Mouse (Mus musculus): ENCODE results near the gene A930017K11Rik. TPM values are rescaled to one million over a fixed set of nuclear protein-coding genes. Genes with fewer than 3 reads are reported as not detected.

Gene A930017K11Rik
- 7.2 and 8.3 TPM in 2 replicates for polyA plus RNA-seq (2012; rRNA removed)

DNA sequence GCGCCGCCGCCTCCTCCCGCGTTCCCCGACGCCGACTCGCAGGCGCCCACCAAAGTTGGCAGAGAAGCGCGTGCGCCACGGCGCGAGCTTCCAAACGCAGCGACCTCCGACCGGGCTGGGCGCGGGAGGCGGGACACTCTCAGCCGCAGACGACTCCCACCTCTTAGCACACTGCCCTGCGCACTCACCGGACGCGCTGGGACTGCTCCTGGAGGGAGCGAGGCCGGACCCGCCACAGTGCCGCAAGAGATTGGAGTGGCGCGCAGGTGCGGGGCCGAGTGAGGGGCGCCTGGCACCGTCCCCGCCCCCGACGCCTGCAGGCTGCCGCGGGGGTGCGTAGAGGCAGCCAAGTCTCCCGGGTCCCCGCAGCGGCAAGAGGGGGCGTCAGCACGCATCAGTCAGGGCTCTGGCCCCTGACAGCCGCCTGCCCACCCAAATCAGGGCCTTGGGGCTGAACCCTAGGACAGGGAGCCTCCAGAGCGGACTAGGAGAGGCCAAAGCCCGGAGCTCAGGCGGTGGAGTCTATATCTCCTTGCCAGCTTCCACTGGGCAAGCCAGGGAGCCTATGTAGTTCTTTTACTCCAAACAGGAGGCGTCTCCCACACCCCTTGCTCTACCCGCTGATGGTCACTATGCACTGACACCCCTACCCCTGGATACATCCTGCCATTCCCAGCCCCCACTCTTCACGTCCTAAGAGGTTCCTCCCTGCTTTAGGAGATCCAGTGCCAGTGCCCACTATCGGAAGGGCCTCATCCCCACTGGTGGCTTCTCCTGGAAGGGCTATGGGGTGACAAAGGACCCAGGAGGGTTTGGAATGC, at the start of gene A930017K11Rik:
Gene A930017K11Rik (minus strand): TSS at position 763 of the 821 bp plus-strand sequence.
- Histone ChIP-seq H3K27me3 (replicated peaks; ENCODE audit: control insufficient read depth, insufficient read depth, low read length) (no peaks in the 10 kb centered on the region), H3K36me3 (ENCODE audit: control insufficient read depth, insufficient read depth, low read length) (no peaks in the 10 kb centered on the region), H3K4me1 (ENCODE audit: control insufficient read depth, insufficient read depth, low read length) (peaks cover 3% of the 10 kb centered on the region; the same call in 1 of the 2 replicates), H3K4me3 (ENCODE audit: insufficient read depth, low read depth, low read length) (peak within 1 kb of the TSS; percentile 36), H3K27ac (ENCODE audit: insufficient read depth, low read depth, low read length) (peak within 1 kb of the TSS; percentile 48)
- no peak for TF ChIP-seq POLR2A (IDR thresholded peaks at IDR 0.05; ENCODE audit: low read depth, low read length)
- TF ChIP-seq CTCF (conservative IDR thresholded peaks at IDR 0.05; ENCODE audit: insufficient read depth, insufficient read length, low read depth, low read length) = no peak
- WGBS = 3% methylated on average over 58 of the region's 58 CpGs
- no peak for DNase-seq

DNA sequence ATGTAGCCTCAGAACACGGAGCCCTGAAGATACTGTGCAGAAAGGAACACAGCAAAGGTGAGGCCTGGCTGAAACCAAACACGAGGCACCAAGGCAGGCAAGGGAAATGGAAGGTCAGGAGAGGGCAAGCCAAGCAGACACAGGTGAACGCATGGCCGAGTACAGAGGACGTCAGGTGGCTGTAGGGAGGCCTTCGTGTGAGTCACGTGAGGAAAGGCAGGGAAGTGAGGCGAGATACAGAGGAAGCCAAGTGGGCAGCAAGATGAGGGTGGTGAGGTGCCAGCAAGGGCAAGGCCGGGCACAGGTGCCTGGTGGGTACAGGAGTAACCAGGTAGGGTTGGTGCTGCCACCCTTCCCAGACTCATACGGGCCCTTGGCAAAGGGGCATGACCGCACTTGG, 46.1 kb upstream of the A930017K11Rik start:
- Histone ChIP-seq H3K36me3 (ENCODE audit: control insufficient read depth, insufficient read depth, low read length) (peaks cover 8% of the 10 kb centered on the region; the same call in 1 of the 2 replicates), H3K27ac (ENCODE audit: insufficient read depth, low read depth, low read length) (peak overlapping the region; percentile 49), H3K27me3 (replicated peaks; ENCODE audit: control insufficient read depth, insufficient read depth, low read length) (no peaks in the 10 kb centered on the region), H3K4me3 (ENCODE audit: insufficient read depth, low read depth, low read length) (no peak overlapping the region), H3K4me1 (ENCODE audit: control insufficient read depth, insufficient read depth, low read length) (peaks cover 8% of the 10 kb centered on the region; the same call in 1 of the 2 replicates)
- no peak for TF ChIP-seq CTCF (conservative IDR thresholded peaks at IDR 0.05; ENCODE audit: insufficient read depth, insufficient read length, low read depth, low read length)
- no peak for TF ChIP-seq POLR2A (IDR thresholded peaks at IDR 0.05; ENCODE audit: low read depth, low read length)
- WGBS = 43% methylated on average over 11 of the region's 11 CpGs
- no peak for DNase-seq

DNA sequence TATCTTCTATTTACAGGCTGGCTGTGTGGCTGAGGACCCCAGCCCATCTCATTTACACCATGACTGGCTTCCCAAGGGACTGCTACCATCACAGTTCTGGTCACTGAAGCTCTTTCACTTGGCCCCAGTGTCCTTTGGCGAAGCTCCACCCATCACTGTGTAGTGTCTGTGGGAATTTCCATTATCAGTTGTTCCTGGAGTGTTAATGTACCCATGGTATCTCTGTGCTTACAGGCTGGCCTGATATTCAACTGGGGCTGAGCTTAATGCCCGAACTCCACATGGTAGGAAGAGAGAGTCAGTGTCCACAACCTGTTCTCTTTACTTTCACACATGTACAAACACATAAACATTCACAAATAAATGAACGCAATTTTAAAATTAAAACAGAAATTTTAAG, 41.1 kb upstream of the A930017K11Rik start:
- WGBS = 93% methylated on average over 3 of the region's 3 CpGs
- no peak for TF ChIP-seq POLR2A (IDR thresholded peaks at IDR 0.05; ENCODE audit: low read depth, low read length)
- no peak for TF ChIP-seq CTCF (conservative IDR thresholded peaks at IDR 0.05; ENCODE audit: insufficient read depth, insufficient read length, low read depth, low read length)

DNA sequence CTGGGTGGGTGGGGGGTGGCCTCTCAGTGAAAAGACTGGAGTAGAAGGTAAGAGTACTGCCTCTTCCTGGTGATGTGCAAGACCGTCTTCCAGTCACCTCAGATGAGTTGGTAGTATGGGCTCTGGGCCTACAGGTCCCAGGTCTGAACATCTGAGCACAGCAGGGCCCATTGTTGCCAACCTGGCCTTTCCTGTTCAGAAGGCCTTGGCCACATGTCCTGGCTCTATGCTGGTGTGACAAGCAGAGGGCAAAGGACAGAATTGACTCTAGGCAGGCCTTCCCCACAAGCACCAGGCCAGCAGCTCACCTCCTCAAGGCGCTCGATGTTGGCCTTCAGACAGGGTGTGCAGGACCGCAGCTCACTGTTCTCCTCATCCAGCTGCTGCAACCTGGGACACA, 39.9 kb upstream of the A930017K11Rik start:
- Histone ChIP-seq H3K4me1 (ENCODE audit: control insufficient read depth, insufficient read depth, low read length) (no peaks in the 10 kb centered on the region), H3K27me3 (replicated peaks; ENCODE audit: control insufficient read depth, insufficient read depth, low read length) (no peaks in the 10 kb centered on the region), H3K27ac (ENCODE audit: insufficient read depth, low read depth, low read length) (no peak overlapping the region), H3K36me3 (ENCODE audit: control insufficient read depth, insufficient read depth, low read length) (peaks cover 16% of the 10 kb centered on the region), H3K4me3 (ENCODE audit: insufficient read depth, low read depth, low read length) (no peak overlapping the region)
- 81% methylated on average over 4 of the region's 4 CpGs for WGBS
- no peak for DNase-seq
- TF ChIP-seq CTCF (conservative IDR thresholded peaks at IDR 0.05; ENCODE audit: insufficient read depth, insufficient read length, low read depth, low read length) = no peak
- no peak for TF ChIP-seq POLR2A (IDR thresholded peaks at IDR 0.05; ENCODE audit: low read depth, low read length)

More for the DNA sequence above, 41.1 kb upstream of the A930017K11Rik start:
- Histone ChIP-seq H3K36me3 (ENCODE audit: control insufficient read depth, insufficient read depth, low read length) (peaks cover 18% of the 10 kb centered on the region), H3K27me3 (replicated peaks; ENCODE audit: control insufficient read depth, insufficient read depth, low read length) (no peaks in the 10 kb centered on the region), H3K4me1 (ENCODE audit: control insufficient read depth, insufficient read depth, low read length) (peaks cover 5% of the 10 kb centered on the region; the same call in 1 of the 2 replicates), H3K4me3 (ENCODE audit: insufficient read depth, low read depth, low read length) (no peak overlapping the region), H3K27ac (ENCODE audit: insufficient read depth, low read depth, low read length) (no peak overlapping the region)
- no peak for DNase-seq

DNA sequence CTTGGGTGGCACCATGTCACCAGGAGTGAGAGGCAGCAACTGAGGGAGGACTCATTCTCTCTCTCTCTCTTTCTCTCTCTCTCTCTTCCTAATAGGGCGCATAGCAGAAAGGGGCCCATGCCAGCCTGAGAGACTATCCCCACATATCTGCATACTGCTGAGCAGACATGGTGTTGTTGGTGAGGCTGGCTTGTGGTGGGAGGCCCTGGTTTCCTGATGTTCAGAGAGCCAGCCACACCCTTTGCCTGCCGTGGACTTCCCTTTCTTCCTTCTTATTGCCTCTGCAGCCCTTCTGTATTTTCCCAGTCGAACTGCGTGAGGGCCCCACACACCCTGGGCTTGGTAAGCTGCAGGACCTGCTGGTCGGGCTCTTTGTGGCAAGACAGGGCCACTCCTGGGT, 38.0 kb upstream of the A930017K11Rik start:
- H3K4me3 ChIP-seq (ENCODE audit: insufficient read depth, low read depth, low read length) = no peak overlapping the region
- H3K4me1 ChIP-seq (ENCODE audit: control insufficient read depth, insufficient read depth, low read length) = no peaks in the 10 kb centered on the region
- WGBS = 86% methylated on average over 5 of the region's 5 CpGs
- no peak for DNase-seq
- H3K27ac ChIP-seq (ENCODE audit: insufficient read depth, low read depth, low read length) = no peak overlapping the region
- peaks cover 14% of the 10 kb centered on the region for H3K36me3 ChIP-seq (ENCODE audit: control insufficient read depth, insufficient read depth, low read length)
- no peaks in the 10 kb centered on the region for H3K27me3 ChIP-seq (replicated peaks; ENCODE audit: control insufficient read depth, insufficient read depth, low read length)
- TF ChIP-seq CTCF (conservative IDR thresholded peaks at IDR 0.05; ENCODE audit: insufficient read depth, insufficient read length, low read depth, low read length) = no peak
- no peak for TF ChIP-seq POLR2A (IDR thresholded peaks at IDR 0.05; ENCODE audit: low read depth, low read length)

DNA sequence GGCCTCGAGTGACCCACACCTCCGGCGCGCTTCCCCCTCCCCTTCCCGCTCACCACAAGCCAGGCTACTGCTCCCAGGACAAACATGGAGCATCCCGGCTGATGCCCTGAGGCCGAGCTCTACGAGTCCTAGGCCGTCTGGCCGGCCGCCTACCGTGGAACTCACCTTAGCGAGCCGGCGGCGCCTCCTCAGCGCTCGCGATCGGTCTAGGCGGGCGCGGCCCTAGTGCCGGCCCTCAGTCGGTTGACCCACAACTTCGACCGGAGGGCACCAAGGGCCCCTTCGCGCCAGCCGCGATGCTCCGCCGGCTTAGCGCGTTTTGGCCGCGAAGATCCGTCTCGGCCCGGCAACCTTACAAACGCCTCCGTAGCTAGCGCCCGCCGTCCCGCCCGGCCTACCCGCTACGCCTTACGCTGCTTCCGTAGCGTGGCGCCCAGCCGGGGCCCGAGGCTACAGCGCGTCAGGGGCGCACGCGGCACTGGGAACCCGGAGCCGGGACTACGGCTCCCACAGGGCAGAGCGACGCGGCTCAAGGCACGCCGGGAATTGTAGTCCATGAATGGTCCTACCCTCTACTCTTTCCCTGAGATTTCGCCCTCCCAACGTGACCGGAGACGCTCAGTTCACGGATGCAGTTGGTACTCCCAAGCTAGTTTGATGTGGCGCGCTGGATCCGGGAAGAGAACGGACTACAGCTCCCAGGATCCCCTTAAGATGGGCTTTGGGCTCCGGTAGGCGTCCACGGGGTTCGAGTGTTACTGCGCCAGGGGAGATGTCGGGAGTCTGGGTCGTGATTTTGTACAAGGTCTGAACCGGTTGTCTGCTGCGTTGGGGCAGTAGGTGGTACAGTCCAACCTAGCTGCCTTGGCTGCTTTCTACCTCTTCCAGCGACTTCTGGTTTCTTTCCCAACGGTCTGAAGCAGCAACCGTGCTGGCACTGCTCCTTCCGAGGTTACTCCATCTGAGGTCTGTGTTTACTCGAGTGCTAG, 33.2 kb upstream of the A930017K11Rik start, which contains the start of gene Capn15:
Gene Capn15 (minus strand): TSS at position 491 of the 989 bp plus-strand sequence.
- peak; percentile 97 for DNase-seq
- Histone ChIP-seq H3K36me3 (ENCODE audit: control insufficient read depth, insufficient read depth, low read length) (peaks cover 5% of the 10 kb centered on the region), H3K27ac (ENCODE audit: insufficient read depth, low read depth, low read length) (peak within 1 kb of the TSS; percentile 58), H3K4me3 (ENCODE audit: insufficient read depth, low read depth, low read length) (peak within 1 kb of the TSS; percentile 83), H3K4me1 (ENCODE audit: control insufficient read depth, insufficient read depth, low read length) (peaks cover 8% of the 10 kb centered on the region; the same call in 1 of the 2 replicates), H3K27me3 (replicated peaks; ENCODE audit: control insufficient read depth, insufficient read depth, low read length) (no peaks in the 10 kb centered on the region)
- TF ChIP-seq POLR2A (IDR thresholded peaks at IDR 0.05; ENCODE audit: low read depth, low read length) = no peak
- no peak for TF ChIP-seq CTCF (conservative IDR thresholded peaks at IDR 0.05; ENCODE audit: insufficient read depth, insufficient read length, low read depth, low read length)
- WGBS = under 1% methylated on average over 91 of the region's 91 CpGs

Measured in kidney, adult 2 months (tissue).